Mouse (Mus musculus) hindbrain, embryonic 13.5 days (tissue): ENCODE results near the gene Adamts6. TPM values are rescaled to one million over a fixed set of nuclear protein-coding genes. Genes with fewer than 3 reads are reported as not detected.
A peak's percentile ranks its signal among the peaks of the same experiment; 100 is the strongest.

ENCODE experiments used
- ATAC-seq: fragments of 200-750 bp; cut with Nextera tagmentation; 2 replicates; pipeline ENCODE4 v1.8.0; 2017; ENCODE audit warnings: moderate TSS enrichment; ENCODE audit not compliant: low FRiP score
- H3K27ac ChIP-seq: fragments of 300-500 bp; sonication (generic); 2 replicates; pipeline ENCODE4 v1.5.1; 2015; ENCODE audit warnings: inconsistent platforms, mild to moderate bottlenecking, moderate library complexity
- H3K27me3 ChIP-seq: fragments of 300-500 bp; sonication (generic); 2 replicates; pipeline ENCODE4 v1.6.1; 2015; ENCODE audit warnings: mild to moderate bottlenecking, inconsistent platforms
- H3K36me3 ChIP-seq: fragments of 300-500 bp; sonication (generic); 2 replicates; pipeline ENCODE4 v1.6.1; 2015; ENCODE audit warnings: mild to moderate bottlenecking, inconsistent platforms
- H3K4me1 ChIP-seq: fragments of 300-500 bp; sonication (generic); replicated peaks from 2 replicates; pipeline ENCODE4 v1.6.1; 2015; ENCODE audit warnings: inconsistent platforms
- H3K4me2 ChIP-seq: fragments of 300-500 bp; sonication (generic); 2 replicates; pipeline ENCODE4 v1.6.1; 2015; ENCODE audit warnings: inconsistent platforms, mild to moderate bottlenecking, moderate library complexity
- H3K4me3 ChIP-seq: fragments of 300-500 bp; sonication (generic); 2 replicates; pipeline ENCODE4 v1.5.1; 2015; ENCODE audit warnings: mild to moderate bottlenecking, inconsistent platforms
- H3K9ac ChIP-seq: fragments of 300-500 bp; sonication (generic); 2 replicates; pipeline ENCODE4 v1.6.1; 2015; ENCODE audit warnings: mild to moderate bottlenecking, inconsistent platforms
- H3K9me3 ChIP-seq: fragments of 300-500 bp; sonication (generic); 2 replicates; pipeline ENCODE4 v1.6.1; 2016; ENCODE audit warnings: inconsistent platforms
- WGBS: fragments of 180-500 bp; shearing (Covaris S2); methylation state at CpG from one replicate; pipeline ENCODE4 v1.1.7; 2015; 5-methylcytosine and 5-hydroxymethylcytosine counted together
- polyA plus RNA-seq: library from polyadenylated mRNA; unstranded; fragments of >200 nt; fragmentation: Nextera tagmentation; extraction: Ambion mirVana; gene quantifications from 2 replicates; pipeline ENCODE4 v1.2.1, GENCODE M21; 2015

Adamts6 gene
- polyA plus RNA-seq, 1 experiment from 2014 or later, result 1.6 TPM

- no peaks in the 10 kb centered on the region for H3K9me3 ChIP-seq
- 89% methylated on average over 6 of the region's 6 CpGs for WGBS
- H3K36me3 ChIP-seq, result no peaks in the 10 kb centered on the region
- no peak overlapping the region for H3K27ac ChIP-seq
- H3K4me1 ChIP-seq, result peaks cover 11% of the 10 kb centered on the region
- no peak overlapping the region for H3K9ac ChIP-seq
- no peak overlapping the region for H3K4me3 ChIP-seq
- H3K27me3 ChIP-seq, result no peaks in the 10 kb centered on the region
- ATAC-seq, result no peak
- H3K4me2 ChIP-seq, result no peak overlapping the region
Measured at GRCm38 (mm10) chr13:104507671-104508070, 220.0 kb downstream of the Adamts6 start.

GRCm38 (mm10) chr13:104509561-104510493 lies 222.2 kb downstream of the Adamts6 start:
- Histone ChIP-seq H3K9me3 (no peaks in the 10 kb centered on the region), H3K9ac (no peak overlapping the region), H3K4me3 (no peak overlapping the region), H3K27me3 (no peaks in the 10 kb centered on the region), H3K4me1 (peaks cover 11% of the 10 kb centered on the region), H3K27ac (no peak overlapping the region), H3K4me2 (no peak overlapping the region), H3K36me3 (no peaks in the 10 kb centered on the region)
- 76% methylated on average over 26 of the region's 26 CpGs for WGBS
- peak; percentile 41; the same call in 1 of the 2 replicates for ATAC-seq

GRCm38 (mm10) chr13:104510766-104511165 lies 223.1 kb downstream of the Adamts6 start:
- no peak for ATAC-seq
- WGBS, result 81% methylated on average over 5 of the region's 5 CpGs
- no peak overlapping the region for H3K4me2 ChIP-seq
- H3K36me3 ChIP-seq, result no peaks in the 10 kb centered on the region
- H3K9ac ChIP-seq, result no peak overlapping the region
- no peak overlapping the region for H3K27ac ChIP-seq
- H3K9me3 ChIP-seq, result no peaks in the 10 kb centered on the region
- no peaks in the 10 kb centered on the region for H3K27me3 ChIP-seq
- peaks cover 11% of the 10 kb centered on the region for H3K4me1 ChIP-seq
- no peak overlapping the region for H3K4me3 ChIP-seq

DNA sequence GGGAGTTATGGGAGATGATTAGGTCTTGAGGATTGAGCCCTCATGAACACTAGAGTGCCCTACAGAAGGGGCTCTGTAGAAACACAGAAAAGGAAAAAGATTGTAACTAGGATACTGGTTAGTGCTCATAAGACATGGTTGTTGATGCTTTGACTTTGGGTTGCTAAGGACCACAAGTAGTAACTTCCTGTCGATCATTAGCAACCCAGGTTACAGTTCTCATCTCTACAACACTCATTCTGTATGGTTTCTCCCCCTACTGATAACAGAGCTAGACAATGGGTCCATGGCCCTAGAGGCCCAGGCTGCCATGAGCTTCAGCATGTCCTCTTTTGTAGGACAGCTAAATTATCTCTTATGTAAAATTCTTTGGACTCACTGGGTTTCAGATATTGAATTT lies 227.4 kb downstream of the Adamts6 start:
- Histone ChIP-seq H3K4me1 (peaks cover 24% of the 10 kb centered on the region), H3K36me3 (no peaks in the 10 kb centered on the region), H3K4me3 (no peak overlapping the region), H3K4me2 (no peak overlapping the region), H3K27ac (no peak overlapping the region), H3K9me3 (no peaks in the 10 kb centered on the region), H3K27me3 (no peaks in the 10 kb centered on the region), H3K9ac (no peak overlapping the region)
- no peak for ATAC-seq
- WGBS, result 75% methylated on average over 1 of the region's 1 CpGs

DNA sequence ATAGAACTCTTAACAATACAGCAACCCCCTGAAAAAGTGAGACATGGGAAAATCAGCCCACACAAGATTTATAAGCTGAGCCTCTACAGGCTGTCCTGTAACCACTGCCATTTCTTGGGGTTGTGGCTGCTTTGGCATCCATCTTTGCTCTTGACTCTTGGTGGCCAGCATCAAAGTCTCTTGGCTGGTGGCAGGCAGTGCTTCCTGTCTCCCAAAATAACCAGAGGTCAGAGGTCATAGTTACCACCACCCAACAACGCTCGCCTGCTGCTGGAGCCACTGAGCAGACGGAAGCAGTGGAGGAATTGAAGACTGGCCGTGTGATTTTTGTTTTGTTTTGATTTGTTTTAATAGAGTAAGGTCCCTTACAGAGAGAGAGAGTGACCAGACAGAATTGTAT lies 228.5 kb downstream of the Adamts6 start:
- no peaks in the 10 kb centered on the region for H3K27me3 ChIP-seq
- no peaks in the 10 kb centered on the region for H3K36me3 ChIP-seq
- 72% methylated on average over 4 of the region's 4 CpGs for WGBS
- no peak overlapping the region for H3K9ac ChIP-seq
- H3K27ac ChIP-seq, result no peak overlapping the region
- no peak overlapping the region for H3K4me3 ChIP-seq
- ATAC-seq, result no peak
- H3K9me3 ChIP-seq, result 0 out of 2 replicates have a peak, but pooled peaks cover 4% of the 10 kb centered on the region
- H3K4me2 ChIP-seq, result no peak overlapping the region
- H3K4me1 ChIP-seq, result peaks cover 19% of the 10 kb centered on the region

DNA sequence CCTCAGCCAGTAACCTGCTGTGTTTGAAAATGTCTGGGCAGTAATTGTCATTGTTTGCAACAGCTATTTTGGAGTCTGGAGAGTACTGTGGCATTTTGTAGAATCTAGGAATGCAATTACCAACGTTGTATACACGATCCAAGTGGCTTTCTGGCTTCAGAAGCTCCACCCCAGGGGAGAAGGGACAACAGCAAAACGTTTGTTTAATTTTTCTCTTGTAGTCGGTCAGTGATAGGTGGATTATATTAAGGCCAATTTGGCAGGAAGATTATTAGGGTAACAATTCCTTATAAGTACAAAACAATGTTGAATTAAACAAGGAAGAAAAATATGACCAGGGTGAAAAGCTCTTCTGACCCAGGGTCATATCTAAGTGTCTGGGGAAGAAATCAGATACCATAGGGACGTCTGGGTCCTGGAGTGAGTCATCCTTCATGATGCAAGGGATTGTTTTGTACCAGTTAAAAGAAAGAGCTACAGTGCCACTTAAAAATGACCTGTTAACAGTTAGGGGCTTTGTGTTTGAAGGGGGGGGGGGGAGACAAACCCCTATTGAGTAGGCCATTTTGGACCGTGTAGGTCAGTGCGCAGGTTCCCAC lies 229.2 kb downstream of the Adamts6 start:
- Histone ChIP-seq H3K4me1 (peaks cover 19% of the 10 kb centered on the region), H3K36me3 (no peaks in the 10 kb centered on the region), H3K27ac (no peak overlapping the region), H3K9ac (no peak overlapping the region), H3K9me3 (0 out of 2 replicates have a peak, but pooled peaks cover 4% of the 10 kb centered on the region), H3K4me3 (no peak overlapping the region), H3K4me2 (no peak overlapping the region), H3K27me3 (no peaks in the 10 kb centered on the region)
- ATAC-seq, result no peak
- 65% methylated on average over 7 of the region's 7 CpGs for WGBS

GRCm38 (mm10) chr13:104517638-104518311 lies 230.1 kb downstream of the Adamts6 start:
- no peak; the same call in 1 of the 2 replicates for ATAC-seq
- H3K4me2 ChIP-seq, result peak overlapping the region; percentile 55
- WGBS, result 40% methylated on average over 15 of the region's 15 CpGs
- peaks cover 19% of the 10 kb centered on the region for H3K4me1 ChIP-seq
- H3K4me3 ChIP-seq, result peak overlapping the region; percentile 37
- H3K27me3 ChIP-seq, result no peaks in the 10 kb centered on the region
- peak overlapping the region; percentile 97 for H3K27ac ChIP-seq
- peak overlapping the region; percentile 71 for H3K9ac ChIP-seq
- H3K9me3 ChIP-seq, result 0 out of 2 replicates have a peak, but pooled peaks cover 4% of the 10 kb centered on the region
- no peaks in the 10 kb centered on the region for H3K36me3 ChIP-seq

GRCm38 (mm10) chr13:104518312-104519005 lies 230.8 kb downstream of the Adamts6 start:
- Histone ChIP-seq H3K36me3 (no peaks in the 10 kb centered on the region), H3K4me1 (peaks cover 19% of the 10 kb centered on the region), H3K9ac (peak overlapping the region; percentile 71), H3K27ac (peak overlapping the region; percentile 97), H3K9me3 (0 out of 2 replicates have a peak, but pooled peaks cover 4% of the 10 kb centered on the region), H3K4me3 (peak overlapping the region; percentile 37), H3K27me3 (no peaks in the 10 kb centered on the region), H3K4me2 (peak overlapping the region; percentile 55)
- peak; percentile 97 for ATAC-seq
- 1% methylated on average over 19 of the region's 19 CpGs for WGBS

DNA sequence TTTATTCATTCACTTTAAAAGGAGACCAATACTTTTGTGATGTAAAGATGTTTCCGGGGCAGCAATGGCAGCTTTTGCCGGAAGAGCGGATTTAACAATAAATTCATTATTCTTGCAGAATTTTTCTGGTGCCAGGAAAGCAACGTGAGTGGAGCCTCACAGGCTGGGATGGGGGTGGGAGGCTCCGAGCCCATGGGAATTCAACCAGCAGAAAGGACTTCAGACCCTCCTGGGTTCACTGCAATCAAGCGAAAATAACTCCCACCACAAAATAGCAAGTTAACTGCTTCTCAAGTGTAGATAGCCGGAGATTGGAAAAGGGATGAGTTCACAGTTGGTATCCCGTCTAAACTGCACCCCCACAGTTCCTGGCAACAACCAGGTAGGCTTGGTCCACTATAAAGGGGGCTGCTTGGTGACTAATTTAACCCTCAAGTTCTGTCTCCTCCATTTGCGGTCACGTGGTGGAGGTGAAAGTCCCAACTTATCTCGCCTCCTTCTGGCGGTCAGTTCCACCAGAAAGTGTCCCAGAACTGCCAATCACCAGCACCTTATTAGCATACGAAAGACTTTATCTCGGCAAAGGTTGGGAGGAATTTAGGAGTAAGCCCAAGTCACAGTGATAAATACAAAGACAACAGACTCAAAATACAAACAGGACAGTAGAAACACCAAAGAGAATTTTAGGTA lies 231.5 kb downstream of the Adamts6 start:
- H3K9ac ChIP-seq, result no peak overlapping the region
- H3K4me1 ChIP-seq, result peaks cover 19% of the 10 kb centered on the region
- H3K4me3 ChIP-seq, result peak overlapping the region; percentile 13; the same call in 1 of the 2 replicates
- peak; percentile 60 for ATAC-seq
- H3K9me3 ChIP-seq, result 0 out of 2 replicates have a peak, but pooled peaks cover 4% of the 10 kb centered on the region
- H3K4me2 ChIP-seq, result peak overlapping the region; percentile 55
- H3K27ac ChIP-seq, result peak overlapping the region; percentile 97
- no peaks in the 10 kb centered on the region for H3K36me3 ChIP-seq
- no peaks in the 10 kb centered on the region for H3K27me3 ChIP-seq
- WGBS, result 24% methylated on average over 14 of the region's 14 CpGs

- WGBS, result 93% methylated on average over 4 of the region's 4 CpGs
- Histone ChIP-seq H3K36me3 (no peaks in the 10 kb centered on the region), H3K4me3 (no peak overlapping the region), H3K4me1 (peaks cover 19% of the 10 kb centered on the region), H3K27ac (peak overlapping the region; percentile 97), H3K27me3 (no peaks in the 10 kb centered on the region), H3K4me2 (no peak overlapping the region), H3K9me3 (0 out of 2 replicates have a peak, but pooled peaks cover 4% of the 10 kb centered on the region), H3K9ac (no peak overlapping the region)
- no peak for ATAC-seq
Measured at GRCm38 (mm10) chr13:104519981-104520380, 232.3 kb downstream of the Adamts6 start.

DNA sequence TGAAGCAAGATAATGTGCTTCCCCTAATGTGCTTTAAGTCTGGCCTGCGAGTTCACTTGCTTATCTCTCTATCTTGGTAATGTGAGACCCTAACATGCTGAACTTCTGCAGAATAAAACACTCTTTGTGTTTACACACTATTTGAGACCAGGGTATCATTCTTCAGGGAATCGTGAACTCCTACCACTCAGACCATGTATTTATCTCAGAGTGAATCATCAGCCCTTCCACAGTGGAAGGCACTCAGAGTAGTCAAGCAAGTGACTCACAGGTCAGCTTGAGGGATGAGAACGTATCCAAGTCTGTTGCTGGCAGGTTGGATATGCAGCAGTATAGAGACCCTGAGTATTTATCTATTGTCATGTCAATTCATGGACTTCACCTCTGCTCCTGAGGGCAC lies 232.8 kb downstream of the Adamts6 start:
- peaks cover 19% of the 10 kb centered on the region for H3K4me1 ChIP-seq
- H3K36me3 ChIP-seq, result no peaks in the 10 kb centered on the region
- no peak overlapping the region for H3K9ac ChIP-seq
- H3K27ac ChIP-seq, result peak overlapping the region; percentile 97; the same call in 1 of the 2 replicates
- WGBS, result 87% methylated on average over 3 of the region's 3 CpGs
- no peaks in the 10 kb centered on the region for H3K27me3 ChIP-seq
- no peak overlapping the region for H3K4me2 ChIP-seq
- ATAC-seq, result no peak
- H3K9me3 ChIP-seq, result 0 out of 2 replicates have a peak, but pooled peaks cover 4% of the 10 kb centered on the region
- no peak overlapping the region for H3K4me3 ChIP-seq
